Mouse (Mus musculus) heart, embryonic 10.5 days (tissue): ENCODE measurements at regions not wholly inside any gene's neighbourhood (a gene's known extent, or its start where the extent isn't known, plus 50 kb on each side); places are given as distances from the start of the nearest gene placed in this dataset.

Experiments used
- DNase-seq: peaks from one replicate; pipeline ENCODE4 v3.0.0-alpha.2; 2017; ENCODE audit warnings: low spot score
- H3K27ac ChIP-seq: fragments of 300-500 bp; sonication (generic); 2 replicates; pipeline ENCODE4 v1.5.1; 2016; ENCODE audit warnings: mild to moderate bottlenecking
- H3K27me3 ChIP-seq: fragments of 300-500 bp; sonication (generic); 2 replicates; pipeline ENCODE4 v1.6.1; 2016; ENCODE audit warnings: mild to moderate bottlenecking; ENCODE audit not compliant: poor library complexity, insufficient read depth, severe bottlenecking
- H3K36me3 ChIP-seq: fragments of 300-500 bp; sonication (generic); 2 replicates; pipeline ENCODE4 v1.6.1; 2016; ENCODE audit warnings: mild to moderate bottlenecking, moderate library complexity
- H3K4me1 ChIP-seq: fragments of 300-500 bp; sonication (generic); 2 replicates; pipeline ENCODE4 v1.6.1; 2016; ENCODE audit warnings: mild to moderate bottlenecking
- H3K4me3 ChIP-seq: fragments of 300-500 bp; sonication (generic); 2 replicates; pipeline ENCODE4 v1.5.1; 2016; ENCODE audit warnings: mild to moderate bottlenecking, moderate library complexity
- H3K9me3 ChIP-seq: fragments of 300-500 bp; sonication (generic); 2 replicates; pipeline ENCODE4 v1.6.1; 2016; ENCODE audit warnings: mild to moderate bottlenecking, moderate library complexity
- WGBS: fragments of 180-500 bp; shearing (Covaris S2); methylation state at CpG from one replicate; pipeline ENCODE4 v1.1.7; 2016; 5-methylcytosine and 5-hydroxymethylcytosine counted together

GRCm38 (mm10) chr12:70713499-70714280, 111.6 kb upstream of the Frmd6 start:
- Histone ChIP-seq H3K9me3 (no peaks in the 10 kb centered on the region), H3K27me3 (no peaks in the 10 kb centered on the region), H3K27ac (no peak overlapping the region), H3K4me1 (peaks cover 19% of the 10 kb centered on the region; the same call in 1 of the 2 replicates), H3K4me3 (no peak overlapping the region), H3K36me3 (no peaks in the 10 kb centered on the region)
- DNase-seq = no peak
- 67% methylated on average over 18 of the region's 18 CpGs for WGBS

- no peak overlapping the region for H3K4me3 ChIP-seq
- 72% methylated on average over 11 of the region's 11 CpGs for WGBS
- peaks cover 19% of the 10 kb centered on the region; the same call in 1 of the 2 replicates for H3K4me1 ChIP-seq
- no peaks in the 10 kb centered on the region for H3K36me3 ChIP-seq
- no peak for DNase-seq
- H3K9me3 ChIP-seq = no peaks in the 10 kb centered on the region
- no peaks in the 10 kb centered on the region for H3K27me3 ChIP-seq
- no peak overlapping the region for H3K27ac ChIP-seq
These were observed 111.0 kb upstream of the Frmd6 start for GRCm38 (mm10) chr12:70714281-70714679.

GRCm38 (mm10) chr12:70715836-70716235, 109.5 kb upstream of the Frmd6 start:
- Histone ChIP-seq H3K4me1 (peaks cover 19% of the 10 kb centered on the region; the same call in 1 of the 2 replicates), H3K27me3 (no peaks in the 10 kb centered on the region), H3K36me3 (no peaks in the 10 kb centered on the region), H3K4me3 (no peak overlapping the region), H3K27ac (no peak overlapping the region), H3K9me3 (no peaks in the 10 kb centered on the region)
- 81% methylated on average over 2 of the region's 2 CpGs for WGBS
- DNase-seq = no peak

GRCm38 (mm10) chr12:70718602-70719001, 106.7 kb upstream of the Frmd6 start:
- Histone ChIP-seq H3K9me3 (no peaks in the 10 kb centered on the region), H3K36me3 (no peaks in the 10 kb centered on the region), H3K27me3 (no peaks in the 10 kb centered on the region), H3K27ac (no peak overlapping the region), H3K4me1 (peaks cover 6% of the 10 kb centered on the region; the same call in 1 of the 2 replicates), H3K4me3 (no peak overlapping the region)
- 42% methylated on average over 1 of the region's 1 CpGs for WGBS
- no peak for DNase-seq

- H3K27me3 ChIP-seq = no peaks in the 10 kb centered on the region
- H3K4me3 ChIP-seq = no peak overlapping the region
- H3K27ac ChIP-seq = no peak overlapping the region
- H3K4me1 ChIP-seq = peaks cover 3% of the 10 kb centered on the region; the same call in 1 of the 2 replicates
- DNase-seq = no peak
- WGBS = 82% methylated on average over 4 of the region's 4 CpGs
- H3K36me3 ChIP-seq = no peaks in the 10 kb centered on the region
- no peaks in the 10 kb centered on the region for H3K9me3 ChIP-seq
These were observed 106.1 kb upstream of the Frmd6 start for GRCm38 (mm10) chr12:70719255-70719654.

GRCm38 (mm10) chr12:70720178-70720894, 105.0 kb upstream of the Frmd6 start:
- no peaks in the 10 kb centered on the region for H3K9me3 ChIP-seq
- 82% methylated on average over 12 of the region's 12 CpGs for WGBS
- no peaks in the 10 kb centered on the region for H3K27me3 ChIP-seq
- no peak overlapping the region for H3K4me3 ChIP-seq
- no peaks in the 10 kb centered on the region for H3K36me3 ChIP-seq
- H3K4me1 ChIP-seq = peaks cover 3% of the 10 kb centered on the region; the same call in 1 of the 2 replicates
- DNase-seq = no peak
- no peak overlapping the region for H3K27ac ChIP-seq

- H3K4me1 ChIP-seq = peaks cover 14% of the 10 kb centered on the region
- WGBS = 93% methylated on average over 1 of the region's 1 CpGs
- DNase-seq = no peak
These were observed 100.0 kb upstream of the Frmd6 start for GRCm38 (mm10) chr12:70725326-70725725.

GRCm38 (mm10) chr12:70727496-70728259, 97.6 kb upstream of the Frmd6 start:
- no peaks in the 10 kb centered on the region for H3K27me3 ChIP-seq
- H3K27ac ChIP-seq = peak overlapping the region; percentile 56
- peaks cover 24% of the 10 kb centered on the region for H3K4me1 ChIP-seq
- no peak overlapping the region for H3K4me3 ChIP-seq
- DNase-seq = no peak
- H3K9me3 ChIP-seq = no peaks in the 10 kb centered on the region
- no peaks in the 10 kb centered on the region for H3K36me3 ChIP-seq
- 67% methylated on average over 10 of the region's 10 CpGs for WGBS

More at GRCm38 (mm10) chr12:70725326-70725725, 100.0 kb upstream of the Frmd6 start:
- Histone ChIP-seq H3K9me3 (no peaks in the 10 kb centered on the region), H3K27me3 (no peaks in the 10 kb centered on the region), H3K27ac (no peak overlapping the region), H3K4me3 (no peak overlapping the region), H3K36me3 (no peaks in the 10 kb centered on the region)

GRCm38 (mm10) chr12:70728407-70728806, 96.9 kb upstream of the Frmd6 start:
- 91% methylated on average over 1 of the region's 1 CpGs for WGBS

GRCm38 (mm10) chr12:70729961-70730360, 95.4 kb upstream of the Frmd6 start:
- Histone ChIP-seq H3K9me3 (no peaks in the 10 kb centered on the region), H3K4me3 (no peak overlapping the region), H3K27me3 (no peaks in the 10 kb centered on the region), H3K4me1 (peaks cover 26% of the 10 kb centered on the region), H3K36me3 (no peaks in the 10 kb centered on the region), H3K27ac (0 out of 2 replicates have a peak overlapping the region, but pooled peaks have one; percentile 13)
- 39% methylated on average over 6 of the region's 6 CpGs for WGBS
- no peak for DNase-seq

More at GRCm38 (mm10) chr12:70728407-70728806, 96.9 kb upstream of the Frmd6 start:
- Histone ChIP-seq H3K9me3 (no peaks in the 10 kb centered on the region), H3K4me3 (no peak overlapping the region), H3K36me3 (no peaks in the 10 kb centered on the region), H3K27me3 (no peaks in the 10 kb centered on the region), H3K4me1 (peaks cover 26% of the 10 kb centered on the region), H3K27ac (no peak overlapping the region)
- no peak for DNase-seq

- peaks cover 26% of the 10 kb centered on the region for H3K4me1 ChIP-seq
- no peak for DNase-seq
- WGBS = 92% methylated on average over 6 of the region's 6 CpGs
These were observed 93.8 kb upstream of the Frmd6 start for GRCm38 (mm10) chr12:70731498-70731897.

GRCm38 (mm10) chr12:70732591-70732990, 92.7 kb upstream of the Frmd6 start:
- Histone ChIP-seq H3K4me1 (peaks cover 23% of the 10 kb centered on the region), H3K36me3 (no peaks in the 10 kb centered on the region), H3K27ac (no peak overlapping the region), H3K9me3 (no peaks in the 10 kb centered on the region), H3K4me3 (no peak overlapping the region), H3K27me3 (no peaks in the 10 kb centered on the region)
- WGBS = 79% methylated on average over 3 of the region's 3 CpGs
- DNase-seq = no peak

More at GRCm38 (mm10) chr12:70731498-70731897, 93.8 kb upstream of the Frmd6 start:
- Histone ChIP-seq H3K36me3 (no peaks in the 10 kb centered on the region), H3K27ac (no peak overlapping the region), H3K9me3 (no peaks in the 10 kb centered on the region), H3K27me3 (no peaks in the 10 kb centered on the region), H3K4me3 (no peak overlapping the region)
